Mouse (Mus musculus) cerebellum, postnatal 4 days (tissue): ENCODE measurements around the gene Phf21b.
"Not testable (repeated sequence)": the region's sequence is repeated elsewhere in the genome, so short reads cannot be mapped to it uniquely, and the experiment has no call there.

Experiments
- DNase-seq, 2 experiments: peaks; one replicate each; pipeline ENCODE4 v3.0.0; 2022; ENCODE audit warnings: low spot score in 2 of 2, mixed read lengths in 1 of 2

Phf21b gene

GRCm38 (mm10) chr15:84775421-84776174 lies 80.3 kb downstream of the Phf21b start:
- DNase-seq: peak in 1 of 2 experiments; percentile 43

- peak in 1 of 2 experiments; percentile 29 for DNase-seq
These were observed 83.4 kb downstream of the Phf21b start for GRCm38 (mm10) chr15:84772191-84773111.

- no peak for DNase-seq
These were observed 86.1 kb downstream of the Phf21b start for GRCm38 (mm10) chr15:84769641-84770341.

- DNase-seq: not testable (repeated sequence)
These were observed 87.3 kb downstream of the Phf21b start for GRCm38 (mm10) chr15:84768531-84768930.

GRCm38 (mm10) chr15:84766621-84767020 lies 89.2 kb downstream of the Phf21b start:
- DNase-seq: no peak

GRCm38 (mm10) chr15:84763423-84763812 lies 92.4 kb downstream of the Phf21b start:
- no peak for DNase-seq

- DNase-seq: no peak
These were observed 93.0 kb downstream of the Phf21b start for GRCm38 (mm10) chr15:84762712-84763422.

- DNase-seq: peak in 1 of 2 experiments; percentile 70
These were observed 97.4 kb downstream of the Phf21b start for GRCm38 (mm10) chr15:84758493-84758892.

- DNase-seq: peak in 1 of 2 experiments; percentile 49
These were observed 99.4 kb downstream of the Phf21b start for GRCm38 (mm10) chr15:84756426-84756825.

GRCm38 (mm10) chr15:84754987-84755386 lies 100.9 kb downstream of the Phf21b start:
- peak; percentile 75 to 84 for DNase-seq

- no peak for DNase-seq
These were observed 110.0 kb downstream of the Phf21b start for GRCm38 (mm10) chr15:84745831-84746230.

GRCm38 (mm10) chr15:84744308-84744707 lies 111.5 kb downstream of the Phf21b start:
- no peak for DNase-seq

- DNase-seq: no peak
These were observed 112.5 kb downstream of the Phf21b start for GRCm38 (mm10) chr15:84743347-84743746.

- no peak for DNase-seq
These were observed 114.3 kb downstream of the Phf21b start for GRCm38 (mm10) chr15:84741573-84741972.

GRCm38 (mm10) chr15:84738246-84738645 lies 117.6 kb downstream of the Phf21b start:
- DNase-seq: no peak

- no peak for DNase-seq
These were observed 118.9 kb downstream of the Phf21b start for GRCm38 (mm10) chr15:84736994-84737346.

- DNase-seq: no peak
These were observed 119.4 kb downstream of the Phf21b start for GRCm38 (mm10) chr15:84736346-84736993.
